14 mouse cellular contexts compared by ENCODE assay signal in the genomic region with DNA sequence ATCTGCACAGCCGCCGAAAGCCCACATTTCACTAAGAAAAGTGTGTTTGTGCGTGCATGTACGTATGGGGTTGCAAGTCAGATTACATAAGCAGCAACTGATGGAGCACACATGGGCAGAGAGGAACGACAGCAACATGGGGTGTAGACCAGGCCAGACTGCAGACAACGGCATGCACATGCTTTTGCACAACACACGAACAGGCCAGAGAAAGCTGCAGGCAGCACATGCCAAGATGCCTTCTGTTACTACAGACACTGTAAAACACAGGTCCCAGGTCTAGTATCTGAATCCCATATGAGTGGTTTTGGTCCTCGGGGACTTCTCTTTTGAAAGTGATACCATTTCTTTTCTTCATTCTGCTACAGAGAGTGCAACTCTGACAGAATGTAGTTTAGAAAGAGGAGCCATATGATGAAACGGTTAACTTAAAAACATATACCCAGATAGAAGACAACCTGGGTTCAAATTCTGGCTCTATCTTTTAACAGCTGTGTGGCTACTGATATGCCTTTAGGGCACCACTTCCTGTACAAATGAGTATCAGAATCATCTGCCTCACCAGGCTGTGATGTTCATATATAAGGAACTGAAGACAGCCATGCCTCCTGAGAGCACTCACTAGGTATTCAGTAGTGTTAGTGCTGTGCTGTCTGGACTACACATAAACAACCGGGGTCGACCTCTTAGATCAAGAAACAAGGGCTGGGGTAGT. TPM values are rescaled to one million over a fixed set of nuclear protein-coding genes. Genes with fewer than 3 reads are reported as not detected.
DNase-seq lines count a peak whose midpoint lies in the region; ATAC-seq and TF ChIP-seq lines count a peak whose summit lies in the region.
"Had no signal": no experiment of that assay in that cellular context is flagged by ENCODE, and none has a peak within 500 bp of the region (broad histone marks: within the 10 kb centered on the region; RNA-seq: fewer than 3 reads in every experiment).

No protein-coding gene starts in this region.

- DNase-seq in left cerebral cortex, adult 2 months (ENCODE audit: extremely low spot score in 1 of 2, low spot score in 2 of 2), result no peak
- no peak for DNase-seq in left cerebral cortex, postnatal 10 days (ENCODE audit: extremely low spot score in 1 of 2, low spot score in 2 of 2)
- DNase-seq in brain, adult 2 months (ENCODE audit: low read depth, low spot score), result peak; percentile 26
- DNase-seq in embryonic facial prominence, embryonic 14.5 days (ENCODE audit: low spot score), result no peak
- DNase-seq in Muller cell, postnatal 12 days (ENCODE audit: inconsistent ontology term), result no peak
- no peak for DNase-seq in adrenal gland, adult (ENCODE audit: inconsistent age in 2 of 2, low spot score in 1 of 2)
- no peak for DNase-seq in right cerebral cortex, postnatal 14 days
- DNase-seq: gastrocnemius, postnatal 10 days; kidney, postnatal 10 days; liver, embryonic 13.5 days had no signal

- H3K4me2 ChIP-seq in embryonic facial prominence, embryonic 14.5 days (ENCODE audit: low read depth, low read length), result peak overlapping the region; percentile 48
- H3K4me2 ChIP-seq in limb, embryonic 15.5 days, result peak overlapping the region; percentile 39
- H3K4me2 ChIP-seq: liver, embryonic 13.5 days had no signal

- no peaks in the 10 kb centered on the region for H3K27me3 ChIP-seq in embryonic facial prominence, embryonic 14.5 days (replicated peaks; ENCODE audit: control insufficient read depth, insufficient read depth, low read length)
- H3K27me3 ChIP-seq in limb, embryonic 15.5 days, result no peaks in the 10 kb centered on the region
- H3K27me3 ChIP-seq: liver, embryonic 13.5 days; Patski had no signal

- H3K4me1 ChIP-seq in embryonic facial prominence, embryonic 14.5 days (ENCODE audit: control insufficient read depth, insufficient read depth, low read length), result peaks cover 6% of the 10 kb centered on the region
- H3K4me1 ChIP-seq in limb, embryonic 15.5 days, result peaks cover 35% of the 10 kb centered on the region

- H3K36me3 ChIP-seq in embryonic facial prominence, embryonic 14.5 days (ENCODE audit: control insufficient read depth, insufficient read depth, low read length), result peaks cover 22% of the 10 kb centered on the region; the same call in 1 of the 2 replicates
- H3K36me3 ChIP-seq in limb, embryonic 15.5 days, result peaks cover 20% of the 10 kb centered on the region
- H3K36me3 ChIP-seq: liver, embryonic 13.5 days had no signal

- H3K4me3 ChIP-seq in left cerebral cortex, adult 2 months, result no peak overlapping the region
- H3K4me3 ChIP-seq in embryonic facial prominence, embryonic 14.5 days (ENCODE audit: low read depth, low read length), result peak overlapping the region; percentile 30
- peak overlapping the region; percentile 24 for H3K4me3 ChIP-seq in limb, embryonic 15.5 days
- H3K4me3 ChIP-seq: hindbrain, embryonic 10.5 days; liver, embryonic 13.5 days; midbrain, embryonic 10.5 days had no signal

- intact Hi-C loops in left cerebral cortex, adult 2 months (cut with DNase I), result no loop called here
- intact Hi-C loops in left cerebral cortex, postnatal 10 days (cut with DNase I), result no loop called here

- ATAC-seq in embryonic facial prominence, embryonic 14.5 days (ENCODE audit: low read depth), result no peak
- ATAC-seq in limb, embryonic 15.5 days (ENCODE audit: insufficient number of reproducible peaks, low FRiP score, low TSS enrichment, low read depth), result no peak
- ATAC-seq: Patski had no signal

- no peak for TF ChIP-seq CTCF in left cerebral cortex, adult 2 months (IDR thresholded peaks at IDR 0.05)

- H3K9ac ChIP-seq in embryonic facial prominence, embryonic 14.5 days (ENCODE audit: low read depth, low read length), result peak overlapping the region; percentile 42; the same call in 1 of the 2 replicates
- no peak overlapping the region for H3K9ac ChIP-seq in limb, embryonic 15.5 days
- H3K9ac ChIP-seq: liver, embryonic 13.5 days had no signal

- H3K27ac ChIP-seq in left cerebral cortex, adult 2 months, result 0 out of 2 replicates have a peak overlapping the region, but pooled peaks have one; percentile 16
- peak overlapping the region; percentile 63 for H3K27ac ChIP-seq in embryonic facial prominence, embryonic 14.5 days (replicated peaks; ENCODE audit: low read depth, low read length)
- peak overlapping the region; percentile 51 for H3K27ac ChIP-seq in limb, embryonic 15.5 days
- H3K27ac ChIP-seq: hindbrain, embryonic 10.5 days; liver, embryonic 13.5 days; midbrain, embryonic 10.5 days had no signal

- no peaks in the 10 kb centered on the region for H3K9me3 ChIP-seq in embryonic facial prominence, embryonic 14.5 days (ENCODE audit: control insufficient read depth, low read length)
- H3K9me3 ChIP-seq in limb, embryonic 15.5 days, result no peaks in the 10 kb centered on the region
- H3K9me3 ChIP-seq: hindbrain, embryonic 10.5 days; liver, embryonic 13.5 days; midbrain, embryonic 10.5 days had no signal

- WGBS in embryonic facial prominence, embryonic 14.5 days, result 50% methylated on average over 11 of the region's 11 CpGs
- WGBS in limb, embryonic 15.5 days, result 57% methylated on average over 11 of the region's 11 CpGs

RNA-seq across cellular contexts. Expression of a gene that starts 3.4 kb away (rescaled TPM):
- under 1 TPM; 0.42 to 0.68 TPM for total RNA-seq in left cerebral cortex, adult 2 months (2021)
- 1 to 10 TPM in 1 of 2 experiments, under 1 TPM in 1; 0.81 to 1.0 TPM for total RNA-seq in left cerebral cortex, postnatal 10 days (2021)
- 72.0 TPM in 2 replicates for polyA plus RNA-seq in embryonic facial prominence, embryonic 14.5 days (2014; fragmentation: Nextera tagmentation; extraction: Ambion mirVana)
- 90.5 and 96.3 TPM in 2 replicates for polyA plus RNA-seq in limb, embryonic 15.5 days (2015; fragmentation: Nextera tagmentation; extraction: Ambion mirVana)
